Mouse (Mus musculus): Measurements from ENCODE around the gene Gm10309. TPM values are rescaled to one million over a fixed set of nuclear protein-coding genes. Genes with fewer than 3 reads are reported as not detected.

Gene Gm10309
- polyA plus RNA-seq, 1 experiment from 2014 or later = 0.11 TPM

DNA sequence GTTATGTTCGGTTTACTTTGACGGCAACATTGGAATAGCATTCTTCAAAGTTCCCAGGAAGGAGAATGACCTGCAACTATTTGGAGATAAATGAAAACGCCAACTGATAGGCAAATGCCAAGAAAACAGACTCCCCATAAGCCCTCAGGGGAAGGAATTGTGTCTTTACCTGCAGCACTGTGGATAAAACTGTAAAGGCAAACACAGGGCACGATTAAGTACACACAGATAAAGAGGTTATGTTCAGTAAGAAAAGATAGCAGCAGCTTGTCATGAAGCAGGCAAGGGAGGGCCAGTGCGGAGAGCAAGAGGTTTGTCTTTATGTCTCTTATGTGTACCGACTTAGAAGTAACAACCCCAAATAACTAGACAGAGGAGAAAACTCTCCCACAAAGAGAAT, 10.5 kb downstream of the Gm10309 start:
- Histone ChIP-seq H3K9ac (ENCODE audit: low read depth, low read length) (no peak overlapping the region), H3K4me1 (ENCODE audit: control insufficient read depth, insufficient read depth, low read length) (peaks cover 13% of the 10 kb centered on the region), H3K36me3 (ENCODE audit: control insufficient read depth, insufficient read depth, low read length) (0 out of 2 replicates have a peak, but pooled peaks cover 5% of the 10 kb centered on the region), H3K27ac (replicated peaks; ENCODE audit: low read depth, low read length) (no peak overlapping the region), H3K4me3 (ENCODE audit: low read depth, low read length) (no peak overlapping the region), H3K4me2 (ENCODE audit: low read depth, low read length) (no peak overlapping the region), H3K27me3 (replicated peaks; ENCODE audit: control insufficient read depth, insufficient read depth, low read length) (no peaks in the 10 kb centered on the region), H3K9me3 (ENCODE audit: control insufficient read depth, low read length) (no peaks in the 10 kb centered on the region)
- ATAC-seq (ENCODE audit: low read depth) = no peak
- WGBS = 85% methylated on average over 6 of the region's 6 CpGs
- DNase-seq (ENCODE audit: low spot score) = no peak

DNA sequence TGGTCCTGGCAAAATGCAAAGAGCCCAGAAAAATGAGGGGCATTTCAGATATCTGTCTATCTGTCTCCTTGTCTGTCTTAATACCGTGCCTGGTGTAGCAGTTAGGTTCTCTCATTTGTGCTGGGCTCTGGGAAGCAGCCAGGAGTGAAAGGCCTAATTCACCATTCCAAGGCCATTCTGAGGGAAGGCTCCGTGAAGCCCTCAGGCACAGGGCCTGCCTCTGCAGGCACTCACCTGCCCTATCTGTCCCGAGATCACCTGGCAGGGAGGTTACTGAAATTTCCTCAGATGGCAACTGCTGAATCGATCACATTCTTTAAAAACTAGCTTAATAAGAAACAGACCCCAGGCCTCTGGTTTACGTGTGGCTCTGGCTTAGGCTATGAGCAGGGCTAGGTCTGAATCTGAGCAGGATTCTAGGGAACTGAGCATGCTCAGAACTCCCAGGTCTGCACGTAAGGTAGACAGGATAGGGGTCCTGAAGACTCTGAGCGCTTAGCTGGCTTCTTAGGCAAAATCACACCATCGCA, 11.1 kb downstream of the Gm10309 start:
- Histone ChIP-seq H3K4me2 (ENCODE audit: low read depth, low read length) (no peak overlapping the region), H3K27me3 (replicated peaks; ENCODE audit: control insufficient read depth, insufficient read depth, low read length) (no peaks in the 10 kb centered on the region), H3K4me1 (ENCODE audit: control insufficient read depth, insufficient read depth, low read length) (peaks cover 8% of the 10 kb centered on the region), H3K36me3 (ENCODE audit: control insufficient read depth, insufficient read depth, low read length) (0 out of 2 replicates have a peak, but pooled peaks cover 5% of the 10 kb centered on the region), H3K9me3 (ENCODE audit: control insufficient read depth, low read length) (no peaks in the 10 kb centered on the region), H3K27ac (replicated peaks; ENCODE audit: low read depth, low read length) (no peak overlapping the region), H3K9ac (ENCODE audit: low read depth, low read length) (no peak overlapping the region), H3K4me3 (ENCODE audit: low read depth, low read length) (no peak overlapping the region)
- ATAC-seq (ENCODE audit: low read depth) = no peak; the same call in 1 of the 2 replicates
- peak; percentile 29 for DNase-seq (ENCODE audit: low spot score)
- 45% methylated on average over 8 of the region's 8 CpGs for WGBS

DNA sequence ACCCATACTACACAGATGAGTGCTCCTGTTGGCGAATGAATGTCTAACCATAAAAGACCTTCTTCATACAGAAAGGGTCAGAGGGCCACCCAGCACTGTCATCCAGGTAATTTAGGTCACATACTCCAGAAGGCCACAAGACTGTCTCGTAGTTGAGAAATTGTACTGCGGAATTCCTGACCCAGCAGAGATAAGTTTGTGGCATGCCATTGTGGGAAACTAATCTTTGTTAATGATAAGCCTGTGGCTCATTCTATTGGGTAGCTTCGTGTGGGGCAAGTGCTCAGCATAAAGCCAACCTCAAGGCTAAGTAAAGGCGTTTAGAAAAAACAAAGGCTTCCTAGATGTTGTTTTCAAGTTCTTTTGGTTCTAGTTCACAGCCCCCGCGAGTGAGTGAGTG, 12.7 kb downstream of the Gm10309 start:
- 89% methylated on average over 7 of the region's 7 CpGs for WGBS
- H3K27ac ChIP-seq (replicated peaks; ENCODE audit: low read depth, low read length) = no peak overlapping the region
- 0 out of 2 replicates have a peak, but pooled peaks cover 5% of the 10 kb centered on the region for H3K36me3 ChIP-seq (ENCODE audit: control insufficient read depth, insufficient read depth, low read length)
- no peak for DNase-seq (ENCODE audit: low spot score)
- no peaks in the 10 kb centered on the region for H3K4me1 ChIP-seq (ENCODE audit: control insufficient read depth, insufficient read depth, low read length)
- no peak for ATAC-seq (ENCODE audit: low read depth)
- H3K27me3 ChIP-seq (replicated peaks; ENCODE audit: control insufficient read depth, insufficient read depth, low read length) = no peaks in the 10 kb centered on the region
- H3K4me3 ChIP-seq (ENCODE audit: low read depth, low read length) = no peak overlapping the region
- H3K4me2 ChIP-seq (ENCODE audit: low read depth, low read length) = no peak overlapping the region
- no peak overlapping the region for H3K9ac ChIP-seq (ENCODE audit: low read depth, low read length)
- H3K9me3 ChIP-seq (ENCODE audit: control insufficient read depth, low read length) = no peaks in the 10 kb centered on the region

DNA sequence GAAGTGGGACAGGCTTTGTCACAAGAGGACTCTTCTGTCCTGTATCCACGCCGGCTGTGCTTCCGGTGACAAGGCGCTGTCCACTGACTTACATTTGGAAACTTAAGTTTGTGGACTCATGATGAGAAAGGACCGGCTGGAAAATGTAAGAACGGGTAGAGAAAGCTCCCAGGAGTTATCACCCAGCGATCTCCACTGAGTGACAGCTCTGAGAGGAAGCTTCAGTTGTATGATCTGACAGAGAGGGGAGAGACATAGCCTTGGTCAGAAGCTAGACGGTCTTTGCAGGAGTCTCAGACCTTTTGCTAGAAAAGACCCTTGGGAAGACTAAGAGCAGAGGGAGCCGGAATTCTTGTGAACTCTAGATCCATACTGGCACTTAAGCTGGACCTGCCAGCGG, 15.2 kb downstream of the Gm10309 start:
- no peak overlapping the region for H3K9ac ChIP-seq (ENCODE audit: low read depth, low read length)
- H3K4me1 ChIP-seq (ENCODE audit: control insufficient read depth, insufficient read depth, low read length) = no peaks in the 10 kb centered on the region
- H3K9me3 ChIP-seq (ENCODE audit: control insufficient read depth, low read length) = no peaks in the 10 kb centered on the region
- no peak overlapping the region for H3K4me2 ChIP-seq (ENCODE audit: low read depth, low read length)
- H3K27me3 ChIP-seq (replicated peaks; ENCODE audit: control insufficient read depth, insufficient read depth, low read length) = no peaks in the 10 kb centered on the region
- H3K4me3 ChIP-seq (ENCODE audit: low read depth, low read length) = no peak overlapping the region
- ATAC-seq (ENCODE audit: low read depth) (no peak), DNase-seq (ENCODE audit: low spot score) (no peak)
- no peak overlapping the region for H3K27ac ChIP-seq (replicated peaks; ENCODE audit: low read depth, low read length)
- 84% methylated on average over 10 of the region's 10 CpGs for WGBS
- H3K36me3 ChIP-seq (ENCODE audit: control insufficient read depth, insufficient read depth, low read length) = 0 out of 2 replicates have a peak, but pooled peaks cover 5% of the 10 kb centered on the region

DNA sequence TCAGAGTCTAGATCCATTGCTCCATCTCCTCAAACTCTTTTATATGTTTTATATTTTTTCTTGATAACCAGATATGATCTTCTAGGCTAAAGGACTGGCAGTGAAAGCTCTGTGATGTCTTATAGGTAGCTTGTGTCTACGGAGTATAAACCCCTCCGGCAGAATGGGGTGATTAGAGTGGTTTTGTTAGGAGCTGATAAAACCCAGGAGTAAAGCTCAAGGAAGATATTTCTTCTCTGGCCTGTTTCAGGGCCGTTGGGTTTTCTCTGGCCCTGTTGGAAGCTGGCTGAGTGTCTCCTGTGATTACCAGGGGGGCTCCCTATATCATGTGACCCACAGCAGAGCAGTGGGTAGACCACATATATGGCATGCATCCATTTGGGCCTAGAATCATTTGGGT, 17.6 kb downstream of the Gm10309 start:
- 72% methylated on average over 3 of the region's 3 CpGs for WGBS
- no peak overlapping the region for H3K27ac ChIP-seq (replicated peaks; ENCODE audit: low read depth, low read length)
- H3K36me3 ChIP-seq (ENCODE audit: control insufficient read depth, insufficient read depth, low read length) = 0 out of 2 replicates have a peak, but pooled peaks cover 5% of the 10 kb centered on the region
- no peak for ATAC-seq (ENCODE audit: low read depth)
- H3K4me2 ChIP-seq (ENCODE audit: low read depth, low read length) = no peak overlapping the region
- H3K4me3 ChIP-seq (ENCODE audit: low read depth, low read length) = no peak overlapping the region
- DNase-seq (ENCODE audit: low spot score) = no peak
- no peaks in the 10 kb centered on the region for H3K27me3 ChIP-seq (replicated peaks; ENCODE audit: control insufficient read depth, insufficient read depth, low read length)
- H3K4me1 ChIP-seq (ENCODE audit: control insufficient read depth, insufficient read depth, low read length) = no peaks in the 10 kb centered on the region
- no peaks in the 10 kb centered on the region for H3K9me3 ChIP-seq (ENCODE audit: control insufficient read depth, low read length)
- no peak overlapping the region for H3K9ac ChIP-seq (ENCODE audit: low read depth, low read length)

DNA sequence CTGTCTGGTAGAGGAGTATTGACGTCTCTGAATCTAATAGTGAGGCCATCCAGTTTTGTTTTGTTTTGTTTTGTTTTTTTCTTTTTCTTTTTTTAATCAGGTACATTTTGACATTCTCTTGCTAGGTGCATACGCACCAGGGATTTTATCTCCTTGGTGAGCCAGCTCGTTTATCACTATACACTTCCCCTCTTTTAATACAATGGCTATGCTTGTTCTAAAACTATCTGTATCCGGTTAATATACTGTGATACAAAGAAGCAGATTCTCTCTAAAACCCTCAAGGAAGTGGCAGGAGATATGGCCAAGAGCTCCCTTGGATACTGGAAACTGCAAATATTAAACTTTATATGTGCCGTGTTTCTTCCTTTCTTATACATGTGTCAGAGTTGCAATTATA, 18.4 kb downstream of the Gm10309 start:
- Histone ChIP-seq H3K27ac (replicated peaks; ENCODE audit: low read depth, low read length) (no peak overlapping the region), H3K4me2 (ENCODE audit: low read depth, low read length) (no peak overlapping the region), H3K4me3 (ENCODE audit: low read depth, low read length) (no peak overlapping the region), H3K36me3 (ENCODE audit: control insufficient read depth, insufficient read depth, low read length) (no peaks in the 10 kb centered on the region), H3K9ac (ENCODE audit: low read depth, low read length) (no peak overlapping the region), H3K4me1 (ENCODE audit: control insufficient read depth, insufficient read depth, low read length) (no peaks in the 10 kb centered on the region), H3K27me3 (replicated peaks; ENCODE audit: control insufficient read depth, insufficient read depth, low read length) (no peaks in the 10 kb centered on the region), H3K9me3 (ENCODE audit: control insufficient read depth, low read length) (no peaks in the 10 kb centered on the region)
- WGBS = 88% methylated on average over 5 of the region's 5 CpGs
- no peak for ATAC-seq (ENCODE audit: low read depth)
- DNase-seq (ENCODE audit: low spot score) = no peak

DNA sequence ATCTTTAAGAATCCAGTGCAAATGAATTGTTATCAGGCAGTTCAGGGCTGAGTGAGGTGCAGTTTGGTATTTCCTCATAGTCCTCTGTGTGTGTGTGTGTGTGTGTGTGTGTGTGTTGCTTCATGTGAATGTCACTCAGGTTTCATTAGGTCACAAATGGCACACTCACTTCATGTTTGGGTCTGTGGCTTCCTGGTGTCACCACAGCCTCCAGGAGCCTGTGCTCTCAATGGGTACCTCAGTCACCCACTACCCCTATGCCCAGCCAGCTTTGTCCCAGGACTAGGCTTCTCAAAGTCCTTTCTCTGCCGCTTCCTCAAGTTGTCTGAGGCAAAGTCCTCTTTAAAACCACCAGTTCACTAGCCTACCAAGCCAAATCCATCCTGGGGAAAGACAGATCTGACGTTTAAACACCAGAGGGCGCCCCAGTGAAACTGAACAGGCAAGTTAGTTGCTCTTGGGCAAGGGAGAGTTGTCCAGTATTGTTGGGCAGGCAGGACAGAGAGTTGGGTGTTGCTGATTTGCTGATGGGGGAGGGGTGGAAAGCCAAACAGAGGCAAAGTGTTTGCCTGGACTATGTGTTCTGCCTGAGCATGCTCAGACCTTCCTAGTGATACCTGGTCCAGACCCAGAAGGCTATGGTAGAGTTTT, 20.8 kb downstream of the Gm10309 start:
- Histone ChIP-seq H3K36me3 (ENCODE audit: control insufficient read depth, insufficient read depth, low read length) (0 out of 2 replicates have a peak, but pooled peaks cover 5% of the 10 kb centered on the region), H3K9me3 (ENCODE audit: control insufficient read depth, low read length) (no peaks in the 10 kb centered on the region), H3K4me1 (ENCODE audit: control insufficient read depth, insufficient read depth, low read length) (no peaks in the 10 kb centered on the region), H3K4me3 (ENCODE audit: low read depth, low read length) (no peak overlapping the region), H3K9ac (ENCODE audit: low read depth, low read length) (no peak overlapping the region), H3K27me3 (replicated peaks; ENCODE audit: control insufficient read depth, insufficient read depth, low read length) (no peaks in the 10 kb centered on the region), H3K4me2 (ENCODE audit: low read depth, low read length) (no peak overlapping the region), H3K27ac (replicated peaks; ENCODE audit: low read depth, low read length) (no peak overlapping the region)
- DNase-seq (ENCODE audit: low spot score) (peak; percentile 70), ATAC-seq (ENCODE audit: low read depth) (peak; percentile 41; the same call in 1 of the 2 replicates)
- WGBS = 10% methylated on average over 3 of the region's 3 CpGs

DNA sequence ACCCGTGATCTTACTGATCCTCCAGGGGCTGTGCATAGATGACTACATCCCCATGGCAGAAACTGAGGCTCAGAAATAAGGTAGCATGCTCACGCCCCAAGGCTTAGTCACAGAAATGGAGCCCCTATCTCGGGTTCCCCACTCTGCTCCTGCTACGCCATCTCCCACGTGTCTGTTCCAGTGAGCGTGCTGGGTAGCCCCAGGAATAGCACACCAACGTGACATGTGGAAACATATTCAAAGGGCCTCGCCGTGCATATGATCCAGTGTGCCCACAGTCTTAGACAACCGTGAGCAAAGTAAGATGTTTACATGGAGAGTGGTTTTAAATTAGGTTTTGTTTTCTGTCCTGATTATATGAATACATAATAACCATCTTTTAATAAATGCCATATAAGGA, 22.4 kb downstream of the Gm10309 start:
- DNase-seq (ENCODE audit: low spot score) = no peak
- Histone ChIP-seq H3K36me3 (ENCODE audit: control insufficient read depth, insufficient read depth, low read length) (0 out of 2 replicates have a peak, but pooled peaks cover 5% of the 10 kb centered on the region), H3K27me3 (replicated peaks; ENCODE audit: control insufficient read depth, insufficient read depth, low read length) (no peaks in the 10 kb centered on the region), H3K4me3 (ENCODE audit: low read depth, low read length) (no peak overlapping the region), H3K4me1 (ENCODE audit: control insufficient read depth, insufficient read depth, low read length) (no peaks in the 10 kb centered on the region), H3K9ac (ENCODE audit: low read depth, low read length) (no peak overlapping the region), H3K9me3 (ENCODE audit: control insufficient read depth, low read length) (no peaks in the 10 kb centered on the region), H3K27ac (replicated peaks; ENCODE audit: low read depth, low read length) (no peak overlapping the region), H3K4me2 (ENCODE audit: low read depth, low read length) (no peak overlapping the region)
- WGBS = 85% methylated on average over 10 of the region's 10 CpGs
- no peak for ATAC-seq (ENCODE audit: low read depth)

DNA sequence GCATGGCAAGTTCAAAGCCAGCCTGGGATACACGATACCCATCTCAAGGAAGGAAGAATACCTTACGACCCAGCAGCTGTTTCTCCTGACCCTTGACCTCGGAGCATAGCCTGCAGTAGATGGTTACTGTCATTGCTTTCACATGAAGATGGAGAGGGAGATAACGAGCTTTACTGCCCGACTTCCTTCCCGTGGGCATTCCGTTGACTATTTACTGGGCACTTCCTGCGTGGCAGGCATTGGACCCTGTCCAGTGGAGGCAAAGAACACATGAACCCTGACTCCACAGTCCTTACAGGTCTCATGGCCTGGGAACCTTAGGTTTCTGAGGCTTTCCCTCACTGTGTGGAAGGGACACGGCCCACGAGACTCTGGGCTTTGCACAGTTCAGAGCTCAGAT, 25.6 kb downstream of the Gm10309 start:
- Histone ChIP-seq H3K4me2 (ENCODE audit: low read depth, low read length) (no peak overlapping the region), H3K9ac (ENCODE audit: low read depth, low read length) (no peak overlapping the region), H3K27me3 (replicated peaks; ENCODE audit: control insufficient read depth, insufficient read depth, low read length) (no peaks in the 10 kb centered on the region), H3K4me3 (ENCODE audit: low read depth, low read length) (no peak overlapping the region), H3K4me1 (ENCODE audit: control insufficient read depth, insufficient read depth, low read length) (no peaks in the 10 kb centered on the region), H3K9me3 (ENCODE audit: control insufficient read depth, low read length) (no peaks in the 10 kb centered on the region), H3K27ac (replicated peaks; ENCODE audit: low read depth, low read length) (no peak overlapping the region), H3K36me3 (ENCODE audit: control insufficient read depth, insufficient read depth, low read length) (0 out of 2 replicates have a peak, but pooled peaks cover 5% of the 10 kb centered on the region)
- no peak for ATAC-seq (ENCODE audit: low read depth)
- 85% methylated on average over 10 of the region's 10 CpGs for WGBS
- no peak for DNase-seq (ENCODE audit: low spot score)

Data from embryonic facial prominence, embryonic 14.5 days (tissue).